Mouse (Mus musculus): ENCODE measurements around the gene Endod1.

DNA sequence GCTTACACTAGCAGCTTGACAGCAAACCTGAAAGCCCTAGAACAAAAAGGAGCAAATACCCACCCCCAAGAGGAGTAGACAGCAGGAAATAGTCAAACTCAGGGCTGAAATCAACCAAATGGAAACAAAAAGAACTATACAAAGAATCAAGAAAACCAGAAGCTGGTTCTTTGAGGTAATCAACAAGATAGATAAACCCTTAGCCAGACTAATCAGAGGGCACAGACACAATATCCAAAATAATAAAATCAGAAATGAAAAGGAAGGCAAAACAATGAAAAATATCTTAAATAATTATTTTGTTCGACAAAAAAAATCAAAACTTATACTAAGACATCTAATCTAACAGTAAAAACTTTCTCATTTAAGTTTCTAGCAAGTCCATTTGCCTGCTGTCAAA is 24.7 kb upstream of the Endod1 start:
- no peak for TF ChIP-seq GATA1 (IDR thresholded peaks at IDR 0.05; ENCODE audit: low read length)
- no peak for TF ChIP-seq TAL1 (IDR thresholded peaks at IDR 0.05; ENCODE audit: low read length)
